Mouse (Mus musculus): ENCODE measurements around the gene Mlh3.

GRCm38 (mm10) chr12:85217733-85218310 lies 52.6 kb downstream of the Mlh3 start:
- TF ChIP-seq POLR2A (IDR thresholded peaks at IDR 0.05; ENCODE audit: low read depth, low read length) (no peak), CTCF (IDR thresholded peaks at IDR 0.05; ENCODE audit: extremely low read depth, insufficient read length, insufficient replicate concordance, low read depth, low read length) (no peak)

Measured in small intestine, adult 2 months (tissue).